Mouse (Mus musculus): ENCODE measurements around the gene Akirin2. TPM values are rescaled to one million over a fixed set of nuclear protein-coding genes. Genes with fewer than 3 reads are reported as not detected.

Akirin2 gene
- total RNA-seq (2023; ENCODE audit: inconsistent age), result 55.0 to 66.8 TPM (median 61.4 TPM) in 4 replicates

GRCm38 (mm10) chr4:34550748-34551097 is at the start of gene Akirin2:
TSS of gene Akirin2 (plus strand) at chr4:34550937.

DNA sequence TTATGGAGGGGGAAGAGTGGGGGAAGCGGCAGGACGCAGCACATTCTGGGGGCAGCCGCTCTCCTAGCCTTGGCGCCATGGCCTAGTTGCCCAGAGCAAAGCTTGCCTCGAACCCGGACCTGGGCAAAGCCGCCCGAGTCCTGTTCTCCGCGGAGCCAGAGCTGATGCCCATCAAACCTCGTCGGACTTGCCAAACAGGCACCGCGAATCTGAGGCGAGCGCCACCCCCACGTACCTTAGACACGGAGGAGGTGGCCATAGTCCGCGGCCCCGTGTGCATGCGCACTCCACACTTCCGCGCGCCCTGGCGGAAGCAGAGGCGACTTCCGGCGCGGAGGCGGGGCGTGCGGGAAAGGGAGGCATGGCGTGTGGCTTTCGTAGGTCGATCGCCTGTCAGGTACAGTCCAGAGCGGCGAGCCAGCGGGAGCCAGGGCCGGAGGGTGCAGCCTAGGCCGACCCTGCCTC is 63.9 kb downstream of the Akirin2 start, which contains the start of the genes Orc3 and Rars2:
Orc3 (minus strand) TSS at position 315 of the 465 bp plus-strand sequence.
Rars2 (plus strand) TSS at position 328 of the 465 bp plus-strand sequence.

Other genes starting within 250 kb of the Akirin2 start
- gene Orc3, start 64.0 kb downstream of the Akirin2 start, total RNA-seq (2023; ENCODE audit: inconsistent age), result 88.7 to 95.9 TPM (median 95.0 TPM) in 4 replicates
- gene Rars2, start 64.0 kb downstream of the Akirin2 start, total RNA-seq (2023; ENCODE audit: inconsistent age), result 20.1 to 33.5 TPM (median 25.8 TPM) in 4 replicates
- gene Slc35a1, start 136.5 kb downstream of the Akirin2 start, total RNA-seq (2023; ENCODE audit: inconsistent age), result 15.3 to 20.1 TPM (median 16.3 TPM) in 4 replicates
- gene Cfap206, start 179.3 kb downstream of the Akirin2 start, total RNA-seq (2023; ENCODE audit: inconsistent age), result 0.90 TPM in 1 of 4 replicates, not detected in the others
- not detected in 4 replicates for gene Gm136, start 205.3 kb downstream of the Akirin2 start, total RNA-seq (2023; ENCODE audit: inconsistent age)
- gene Smim8, start 227.5 kb downstream of the Akirin2 start, total RNA-seq (2023; ENCODE audit: inconsistent age), result 10.2 to 18.2 TPM (median 13.0 TPM) in 4 replicates

Measured in B cell, adult (primary cell).